Mouse (Mus musculus) liver, adult 2 months (tissue): ENCODE measurements around the gene A430078G23Rik. TPM values are rescaled to one million over a fixed set of nuclear protein-coding genes. Genes with fewer than 3 reads are reported as not detected.

Source experiments
- DNase-seq: peaks from one replicate; pipeline ENCODE4 v3.0.0-alpha.2; 2011; ENCODE audit warnings: low read depth, low spot score; ENCODE audit errors: extremely low read depth
- H3K27ac ChIP-seq: fragments of 200-500 bp; replicated peaks from 2 replicates; pipeline ENCODE4 v1.5.1; 2012; ENCODE audit warnings: low read depth, mild to moderate bottlenecking, control low read depth, inconsistent platforms, low read length; ENCODE audit not compliant: insufficient read depth
- H3K27me3 ChIP-seq: fragments of 200-500 bp; 2 replicates; pipeline ENCODE4 v1.6.1; 2012; ENCODE audit warnings: mild to moderate bottlenecking, moderate library complexity, low read length, inconsistent platforms; ENCODE audit not compliant: control insufficient read depth, insufficient read depth
- H3K36me3 ChIP-seq: fragments of 200-500 bp; 2 replicates; pipeline ENCODE4 v1.6.1; 2012; ENCODE audit warnings: low read length, inconsistent platforms; ENCODE audit not compliant: control insufficient read depth, insufficient read depth
- H3K4me1 ChIP-seq: fragments of 200-500 bp; 2 replicates; pipeline ENCODE4 v1.6.1; 2011; ENCODE audit warnings: low read length; ENCODE audit not compliant: control insufficient read depth, insufficient read depth
- H3K4me3 ChIP-seq: fragments of 200-500 bp; 2 replicates; pipeline ENCODE4 v1.5.1; 2011; ENCODE audit warnings: low read depth, mild to moderate bottlenecking, control low read depth, low read length, moderate library complexity; ENCODE audit not compliant: insufficient read depth
- H3K79me2 ChIP-seq: fragments of 200-500 bp; 2 replicates; pipeline ENCODE4 v1.6.1; 2012; ENCODE audit warnings: inconsistent platforms, mild to moderate bottlenecking, low read length, moderate library complexity; ENCODE audit not compliant: control insufficient read depth, insufficient read depth
- H3K9ac ChIP-seq: fragments of 200-500 bp; 2 replicates; pipeline ENCODE4 v1.6.1; 2012; ENCODE audit warnings: low read depth, mild to moderate bottlenecking, control low read depth, inconsistent platforms, low read length
- CTCF ChIP-seq: fragments of 200-500 bp; IDR thresholded peaks from 2 replicates; pipeline ENCODE4 v1.5.1; 2011; ENCODE audit warnings: low read depth, low read length, control low read depth
- POLR2A ChIP-seq: fragments of 200-500 bp; IDR thresholded peaks from 2 replicates; pipeline ENCODE4 v1.6.1; 2011; ENCODE audit warnings: low read length, control low read depth; ENCODE audit not compliant: insufficient read depth; ENCODE audit errors: extremely low read depth
- WGBS: fragments of 180-500 bp; shearing (Covaris S2); methylation state at CpG from one replicate; pipeline ENCODE4 v1.1.7; 2018; 5-methylcytosine and 5-hydroxymethylcytosine counted together
- polyA plus RNA-seq: library from polyadenylated mRNA; depleted of rRNA; stranded (reverse); fragments of >200 nt; gene quantifications from 2 replicates; pipeline ENCODE4 v1.2.3, GENCODE M21; 2012
- total RNA-seq: library from RNA; depleted of rRNA; stranded (reverse); fragments of >200 nt; gene quantifications from 2 replicates; pipeline ENCODE4 v1.2.3, GENCODE M21; 2014

The A430078G23Rik gene
- total and polyA plus RNA-seq, 2 experiments, result 0.53 to 0.74 TPM

DNA sequence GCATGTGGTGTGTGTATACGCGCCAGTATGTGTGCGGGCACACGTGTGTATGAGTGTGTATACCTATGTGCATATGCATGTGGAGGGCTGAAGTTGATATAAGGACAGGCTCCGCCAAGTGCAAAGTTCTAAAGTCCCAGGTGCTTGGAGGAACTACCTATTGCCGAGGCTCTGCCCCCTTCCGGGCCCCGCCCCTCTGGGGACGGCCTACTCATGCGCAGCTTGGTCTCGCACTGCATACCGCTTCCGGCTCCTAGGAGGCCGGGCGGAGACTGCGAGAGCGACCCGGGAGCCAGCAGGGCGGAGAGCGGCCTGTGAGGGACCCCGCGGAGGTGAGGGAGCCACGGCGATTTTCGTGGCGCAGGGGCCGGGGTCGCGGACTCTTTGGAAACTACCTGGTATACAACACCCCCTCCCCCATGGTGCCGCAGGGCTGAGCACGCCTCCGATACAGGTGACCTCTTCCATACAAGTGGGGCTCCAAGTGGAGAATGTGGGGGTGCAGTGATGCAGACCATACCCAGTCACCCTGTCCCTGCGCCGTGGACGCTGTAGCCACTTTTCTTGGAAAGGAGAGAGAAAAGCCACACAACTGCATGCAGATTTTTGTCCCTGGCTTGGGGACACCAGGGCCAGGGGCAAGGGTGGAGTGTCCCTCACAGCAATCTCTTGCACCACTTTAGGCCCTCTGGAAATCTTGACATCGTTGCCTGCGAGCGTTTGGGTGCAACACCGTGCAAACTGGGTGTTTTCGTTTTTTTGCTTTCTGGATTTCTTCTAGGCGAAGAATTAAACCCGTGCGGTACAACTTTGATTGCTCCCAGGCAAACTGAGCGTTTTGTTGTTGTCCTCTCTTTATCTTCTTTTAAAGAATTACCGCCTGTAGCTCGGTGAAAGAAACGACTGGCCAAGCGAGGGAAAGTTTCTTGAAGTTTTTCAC is 39.8 kb downstream of the A430078G23Rik start, which contains the start of gene Arhgef18:
TSS of gene Arhgef18 (plus strand) at position 236 of the 940 bp plus-strand sequence.
- Histone ChIP-seq H3K27ac (peak within 1 kb of the TSS; percentile 74), H3K27me3 (no peaks in the 10 kb centered on the region), H3K36me3 (no peaks in the 10 kb centered on the region), H3K9ac (peak within 1 kb of the TSS; percentile 82), H3K79me2 (peaks cover 30% of the 10 kb centered on the region; the same call in 1 of the 2 replicates), H3K4me3 (peak within 1 kb of the TSS; percentile 83), H3K4me1 (peaks cover 22% of the 10 kb centered on the region)
- WGBS, result 2% methylated on average over 48 of the region's 48 CpGs
- peak; percentile 78; the same call in 1 of the 2 replicates for TF ChIP-seq POLR2A
- TF ChIP-seq CTCF, result no peak
- peak; percentile 88 for DNase-seq

DNA sequence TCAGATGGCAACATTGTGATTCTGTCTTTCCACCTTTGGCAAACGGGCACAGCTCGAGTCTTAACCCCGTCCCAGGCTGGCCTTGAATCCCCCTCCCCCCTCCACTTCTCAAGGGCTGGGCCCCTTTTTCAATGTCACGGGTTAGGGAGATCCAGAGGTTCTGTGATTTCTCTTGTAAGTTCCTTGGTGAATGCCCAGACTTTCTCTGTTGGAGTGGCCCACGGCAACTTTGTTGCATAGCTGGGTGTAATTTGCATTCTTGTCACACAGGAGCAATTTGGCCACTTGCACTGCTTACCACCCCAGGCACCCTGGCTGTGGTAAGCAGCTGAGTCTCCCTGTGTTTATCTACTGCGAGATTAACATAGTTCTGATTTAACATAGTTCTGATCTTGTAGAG is 41.4 kb downstream of the A430078G23Rik start:
- no peak overlapping the region for H3K4me3 ChIP-seq
- no peak for DNase-seq
- WGBS, result 70% methylated on average over 6 of the region's 6 CpGs
- H3K36me3 ChIP-seq, result peaks cover 4% of the 10 kb centered on the region; the same call in 1 of the 2 replicates
- peaks cover 37% of the 10 kb centered on the region; the same call in 1 of the 2 replicates for H3K79me2 ChIP-seq
- H3K27me3 ChIP-seq, result no peaks in the 10 kb centered on the region
- H3K9ac ChIP-seq, result no peak overlapping the region
- no peak overlapping the region for H3K27ac ChIP-seq
- H3K4me1 ChIP-seq, result peaks cover 22% of the 10 kb centered on the region
- TF ChIP-seq POLR2A (no peak), CTCF (no peak)

DNA sequence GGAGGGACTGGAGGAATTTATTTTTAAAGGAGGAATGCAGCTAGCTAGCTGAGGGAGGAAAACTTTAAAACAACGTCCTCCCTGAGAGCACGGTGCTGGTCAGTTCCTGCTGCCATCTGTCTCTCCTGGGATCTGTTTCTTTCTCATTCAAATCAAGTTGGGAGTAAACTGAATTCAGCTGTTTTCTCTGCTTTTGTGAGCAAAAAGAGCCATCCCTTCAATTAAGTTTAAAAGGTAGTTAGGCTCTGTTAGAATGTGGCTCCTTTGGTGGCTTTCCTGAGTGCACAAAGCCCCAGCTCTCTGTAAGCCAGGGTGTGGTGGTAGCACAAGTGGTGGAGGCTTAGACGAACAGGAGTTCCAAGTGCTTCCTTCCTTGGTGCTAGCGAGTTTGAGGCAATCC is 42.0 kb downstream of the A430078G23Rik start:
- no peaks in the 10 kb centered on the region for H3K27me3 ChIP-seq
- H3K79me2 ChIP-seq, result peaks cover 38% of the 10 kb centered on the region
- no peak for DNase-seq
- peaks cover 21% of the 10 kb centered on the region for H3K4me1 ChIP-seq
- H3K36me3 ChIP-seq, result peaks cover 4% of the 10 kb centered on the region; the same call in 1 of the 2 replicates
- 68% methylated on average over 4 of the region's 4 CpGs for WGBS
- H3K4me3 ChIP-seq, result no peak overlapping the region
- TF ChIP-seq CTCF, result no peak
- TF ChIP-seq POLR2A, result no peak
- H3K27ac ChIP-seq, result no peak overlapping the region
- no peak overlapping the region for H3K9ac ChIP-seq

DNA sequence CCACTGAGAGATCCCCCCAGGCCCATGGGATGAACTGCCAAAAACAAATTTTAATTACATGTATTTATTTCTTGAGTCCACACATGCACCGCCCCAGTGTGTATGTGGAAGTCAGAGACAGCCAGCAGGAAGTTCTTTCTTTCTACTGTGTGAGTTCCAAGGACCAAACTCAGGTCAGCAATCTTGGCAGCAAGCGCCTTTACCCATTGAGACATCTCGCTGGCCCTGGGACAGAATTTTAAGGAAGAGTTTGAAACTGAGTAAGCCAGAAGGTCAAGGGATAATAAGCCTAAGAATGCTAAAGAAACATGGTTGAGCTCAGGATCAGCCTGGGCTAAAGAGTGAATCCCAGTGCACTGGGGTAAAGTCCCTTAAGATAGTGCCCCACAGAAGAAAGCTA is 44.4 kb downstream of the A430078G23Rik start:
- 47% methylated on average over 3 of the region's 3 CpGs for WGBS
- H3K36me3 ChIP-seq, result peaks cover 4% of the 10 kb centered on the region; the same call in 1 of the 2 replicates
- H3K4me3 ChIP-seq, result no peak overlapping the region
- TF ChIP-seq CTCF (no peak), POLR2A (no peak)
- no peak overlapping the region for H3K27ac ChIP-seq
- DNase-seq, result peak; percentile 33
- H3K79me2 ChIP-seq, result peaks cover 47% of the 10 kb centered on the region
- no peak overlapping the region for H3K9ac ChIP-seq
- peaks cover 16% of the 10 kb centered on the region for H3K4me1 ChIP-seq
- H3K27me3 ChIP-seq, result no peaks in the 10 kb centered on the region

DNA sequence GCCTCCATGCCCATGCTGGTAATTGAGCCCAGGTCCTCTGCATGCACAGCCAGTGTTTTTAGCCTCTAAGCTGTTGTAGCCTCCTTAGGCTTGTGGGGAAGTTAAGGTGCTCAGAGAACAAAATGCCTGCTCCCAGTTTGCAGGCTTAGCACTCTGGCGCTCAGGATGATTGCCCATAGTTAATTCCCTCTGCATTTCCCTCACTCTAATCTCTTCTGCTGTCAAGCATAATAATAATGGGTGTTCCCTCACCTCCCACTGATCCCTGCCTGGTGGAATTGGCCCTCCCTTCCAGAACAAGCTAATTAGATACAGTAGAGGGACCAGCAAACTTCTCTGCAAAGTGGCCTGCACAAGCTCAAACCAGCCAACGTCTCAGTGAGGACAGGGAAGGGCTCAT is 47.3 kb downstream of the A430078G23Rik start:
- 78% methylated on average over 2 of the region's 2 CpGs for whole genome bisulfite sequencing
- DNase-seq, result no peak
- H3K27me3 ChIP-seq, result no peaks in the 10 kb centered on the region
- H3K9ac ChIP-seq, result no peak overlapping the region
- H3K79me2 ChIP-seq, result peaks cover 51% of the 10 kb centered on the region
- H3K27ac ChIP-seq, result no peak overlapping the region
- TF ChIP-seq POLR2A (no peak), CTCF (no peak)
- peaks cover 4% of the 10 kb centered on the region; the same call in 1 of the 2 replicates for H3K36me3 ChIP-seq
- no peak overlapping the region for H3K4me3 ChIP-seq
- peaks cover 11% of the 10 kb centered on the region for H3K4me1 ChIP-seq

DNA sequence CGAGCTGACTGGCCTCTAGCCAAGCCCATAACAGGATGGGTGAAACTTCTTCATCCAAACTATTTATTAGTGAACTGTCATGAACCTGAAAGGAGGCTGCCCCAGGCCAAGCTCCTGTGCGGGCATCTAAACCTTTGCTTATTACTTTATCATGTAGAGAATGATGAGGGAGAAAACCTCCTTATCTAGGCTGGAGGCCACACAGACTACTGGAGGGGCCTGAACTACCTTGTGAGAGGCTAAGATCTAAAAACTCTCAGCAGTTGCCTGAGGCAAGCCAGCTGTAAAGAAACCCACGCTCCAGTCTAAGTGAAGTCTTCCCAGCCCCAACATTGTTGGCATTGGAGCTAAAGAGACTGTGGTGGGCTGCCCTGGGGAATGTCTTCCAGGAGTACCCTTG is 54.2 kb downstream of the A430078G23Rik start:
- 88% methylated on average over 3 of the region's 3 CpGs for WGBS
- Histone ChIP-seq H3K4me3 (no peak overlapping the region), H3K79me2 (peaks cover 43% of the 10 kb centered on the region), H3K27ac (no peak overlapping the region), H3K9ac (no peak overlapping the region), H3K36me3 (no peaks in the 10 kb centered on the region), H3K27me3 (no peaks in the 10 kb centered on the region), H3K4me1 (peaks cover 14% of the 10 kb centered on the region)
- no peak for DNase-seq
- no peak for TF ChIP-seq POLR2A
- no peak for TF ChIP-seq CTCF
